Mouse (Mus musculus) spleen, adult 2 months (tissue): Measurements from ENCODE around the gene Gm26920. TPM values are rescaled to one million over a fixed set of nuclear protein-coding genes. Genes with fewer than 3 reads are reported as not detected.

ENCODE experiments used
- DNase-seq, 2 experiments: peaks; one replicate each; pipeline versions ENCODE4 v3.0.0 to v3.0.0-alpha.2; 2012 to 2021; ENCODE audit warnings: low spot score in 2 of 2, low read depth in 1 of 2
- H3K27ac ChIP-seq: fragments of 200-500 bp; 2 replicates; pipeline ENCODE4 v1.5.1; 2012; ENCODE audit warnings: low read length, inconsistent platforms; ENCODE audit not compliant: insufficient read depth
- H3K27me3 ChIP-seq: fragments of 200-500 bp; 2 replicates; pipeline ENCODE4 v1.6.1; 2012; ENCODE audit warnings: mild to moderate bottlenecking, moderate library complexity, low read length, inconsistent platforms; ENCODE audit not compliant: control insufficient read depth, insufficient read depth
- H3K36me3 ChIP-seq: fragments of 200-500 bp; 2 replicates; pipeline ENCODE4 v1.6.1; 2012; ENCODE audit warnings: mild to moderate bottlenecking, low read length, inconsistent platforms; ENCODE audit not compliant: control insufficient read depth, insufficient read depth
- H3K4me1 ChIP-seq: fragments of 200-500 bp; 2 replicates; pipeline ENCODE4 v1.6.1; 2011; ENCODE audit warnings: inconsistent platforms; ENCODE audit not compliant: control insufficient read depth, insufficient read depth, insufficient read length
- H3K4me3 ChIP-seq: fragments of 200-500 bp; 2 replicates; pipeline ENCODE4 v1.5.1; 2011; ENCODE audit warnings: mild to moderate bottlenecking, inconsistent platforms; ENCODE audit not compliant: insufficient read depth, insufficient read length; ENCODE audit errors: extremely low read depth
- CTCF ChIP-seq: fragments of 200-500 bp; IDR thresholded peaks from 2 replicates; pipeline ENCODE4 v1.5.1; 2011; ENCODE audit warnings: mild to moderate bottlenecking, inconsistent platforms; ENCODE audit not compliant: insufficient read depth, insufficient read length, insufficient replicate concordance; ENCODE audit errors: extremely low read depth
- POLR2A ChIP-seq: fragments of 200-500 bp; IDR thresholded peaks from 2 replicates; pipeline ENCODE4 v1.6.1; 2011; ENCODE audit warnings: low read depth, low read length, inconsistent platforms
- WGBS: fragments of 180-500 bp; shearing (Covaris S2); methylation state at CpG from one replicate; pipeline ENCODE4 v1.1.7; 2018; 5-methylcytosine and 5-hydroxymethylcytosine counted together
- polyA plus RNA-seq: library from polyadenylated mRNA; depleted of rRNA; stranded (reverse); fragments of >200 nt; gene quantifications from 2 replicates; pipeline ENCODE4 v1.2.3, GENCODE M21; 2012

Gene Gm26920
- polyA plus RNA-seq, 1 experiment: not detected

DNA sequence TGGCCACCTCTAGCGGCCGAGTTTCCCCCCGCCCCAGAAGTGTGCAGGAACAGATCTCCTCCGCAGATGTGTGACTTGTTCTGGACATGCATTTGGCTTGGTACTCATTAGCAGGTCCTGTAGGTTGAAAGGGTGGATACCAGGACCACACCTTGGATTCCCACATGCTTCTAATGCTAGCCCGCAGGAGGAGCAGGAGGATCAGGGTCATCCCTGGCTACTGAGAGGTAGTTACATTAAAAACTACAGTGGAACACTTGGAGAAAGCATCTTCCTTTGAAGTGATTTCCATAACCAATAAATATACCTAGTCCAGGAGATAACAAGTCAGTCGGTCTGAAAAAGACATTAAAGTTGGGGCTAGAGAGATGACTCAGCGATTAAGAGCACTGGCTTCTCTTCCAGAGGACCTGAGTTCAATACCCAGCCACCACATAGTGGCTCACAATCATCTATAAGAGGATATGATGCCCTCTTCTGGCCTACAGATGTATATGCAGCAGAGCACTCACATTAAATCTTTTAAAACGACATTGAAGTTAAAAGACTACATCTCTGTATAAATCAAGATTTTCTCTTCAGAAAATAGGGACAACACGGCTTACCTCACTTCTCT is 868 bp upstream of the Gm26920 start:
- H3K27ac ChIP-seq: no peak overlapping the region
- WGBS: 5% methylated on average over 9 of the region's 9 CpGs
- peaks cover 2% of the 10 kb centered on the region; the same call in 1 of the 2 replicates for H3K4me1 ChIP-seq
- peak overlapping the region; percentile 40 for H3K4me3 ChIP-seq
- no peak for DNase-seq
- TF ChIP-seq CTCF: no peak
- TF ChIP-seq POLR2A: no peak
- no peaks in the 10 kb centered on the region for H3K36me3 ChIP-seq
- no peaks in the 10 kb centered on the region for H3K27me3 ChIP-seq

DNA sequence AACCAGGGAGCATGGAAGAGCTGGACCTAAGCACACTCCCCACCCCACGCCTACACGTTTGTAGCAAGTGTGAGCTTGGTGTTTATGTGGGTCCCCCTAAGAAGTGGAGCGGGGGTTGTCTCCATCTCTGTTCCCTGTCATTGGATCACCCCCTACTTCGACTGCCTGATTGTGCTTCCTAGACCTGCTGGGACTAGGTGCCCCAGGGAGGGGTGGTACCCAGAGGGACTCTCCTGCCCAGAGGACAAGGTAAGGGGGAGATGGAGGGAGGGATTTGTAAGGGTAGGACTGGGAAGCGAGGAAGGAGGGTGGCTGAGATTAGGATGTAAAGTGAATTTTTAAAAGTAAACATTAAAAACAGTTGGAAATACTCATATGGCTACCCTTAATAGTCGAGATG is 805 bp downstream of the Gm26920 start:
- Histone ChIP-seq H3K27ac (no peak overlapping the region), H3K4me3 (no peak overlapping the region), H3K27me3 (no peaks in the 10 kb centered on the region), H3K36me3 (peaks cover 3% of the 10 kb centered on the region), H3K4me1 (peaks cover 2% of the 10 kb centered on the region; the same call in 1 of the 2 replicates)
- no peak for DNase-seq
- no peak for TF ChIP-seq POLR2A
- TF ChIP-seq CTCF: no peak
- 35% methylated on average over 6 of the region's 6 CpGs for WGBS

DNA sequence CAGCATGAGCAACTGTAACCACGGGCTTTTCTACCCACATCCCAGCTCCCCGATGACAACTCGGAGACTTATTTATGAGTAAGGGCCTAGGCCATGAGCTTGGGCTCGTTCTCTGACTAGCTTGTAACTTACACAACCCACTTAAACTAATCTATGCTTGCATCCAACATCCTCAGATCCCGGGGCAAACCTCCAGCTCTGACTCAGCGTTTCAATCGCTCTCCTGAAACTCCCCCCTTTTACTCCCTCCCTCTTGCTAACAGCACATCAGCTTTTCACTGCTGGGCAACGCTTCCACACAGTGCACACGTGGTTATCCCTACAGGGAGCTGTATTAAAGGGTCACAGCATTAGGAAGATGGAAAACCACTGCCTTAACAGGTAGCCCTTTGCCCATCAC is 3.7 kb downstream of the Gm26920 start:
- Histone ChIP-seq H3K4me3 (no peak overlapping the region), H3K27ac (no peak overlapping the region), H3K4me1 (peaks cover 2% of the 10 kb centered on the region; the same call in 1 of the 2 replicates), H3K27me3 (no peaks in the 10 kb centered on the region), H3K36me3 (peaks cover 3% of the 10 kb centered on the region)
- 62% methylated on average over 9 of the region's 9 CpGs for WGBS
- TF ChIP-seq CTCF (no peak), POLR2A (no peak)
- no peak for DNase-seq

DNA sequence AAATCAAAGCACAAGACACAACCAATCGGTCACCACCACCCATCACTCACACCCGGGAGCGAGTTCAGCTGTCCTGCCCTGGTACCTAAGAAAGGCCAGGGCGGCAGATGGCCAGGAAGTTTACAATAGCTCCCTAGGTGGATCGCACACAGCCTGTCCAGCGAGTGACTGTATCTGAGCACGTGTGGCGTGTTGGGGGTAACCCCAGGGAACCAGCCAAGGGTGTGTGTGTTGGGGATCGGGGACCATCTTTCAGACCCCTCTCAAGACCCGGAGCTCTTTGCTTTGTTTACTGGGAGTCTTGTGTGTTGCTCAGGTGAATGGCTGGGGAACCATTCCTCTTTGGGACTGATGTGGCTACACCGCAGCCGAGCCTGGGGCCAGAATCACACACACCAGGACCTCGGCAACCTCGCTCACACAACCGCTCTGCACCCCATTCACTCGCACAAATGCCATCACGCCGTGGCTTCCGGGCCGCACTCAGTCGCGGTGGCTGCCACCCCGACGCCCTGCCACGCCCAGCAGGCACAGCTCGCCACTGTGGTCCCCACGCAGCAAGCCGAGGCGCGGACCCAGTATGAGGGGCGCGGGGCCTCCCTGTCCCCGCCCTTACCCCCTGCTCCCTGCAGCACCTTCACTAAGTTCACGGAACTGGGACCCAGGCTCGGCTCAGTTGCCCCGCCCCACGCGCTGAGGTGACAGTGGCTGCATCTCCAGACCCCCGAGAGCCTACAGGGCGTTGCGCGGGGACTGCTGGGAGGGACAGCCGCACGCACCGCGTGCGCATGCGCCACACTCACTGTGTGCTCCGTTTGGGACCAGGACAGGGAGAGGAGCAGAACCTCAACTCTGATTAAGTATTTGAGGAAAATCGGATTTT is 17.8 kb downstream of the Gm26920 start, which contains the start of gene Zfp82:
Zfp82 (minus strand) TSS at position 755 of the 883 bp plus-strand sequence.
- H3K27me3 ChIP-seq: no peaks in the 10 kb centered on the region
- peaks cover 2% of the 10 kb centered on the region; the same call in 1 of the 2 replicates for H3K4me1 ChIP-seq
- H3K27ac ChIP-seq: peak within 1 kb of the TSS; percentile 86
- peak in 1 of 2 experiments; percentile 82 for DNase-seq
- WGBS: 1% methylated on average over 50 of the region's 50 CpGs
- peaks cover 5% of the 10 kb centered on the region for H3K36me3 ChIP-seq
- peak within 1 kb of the TSS; percentile 99 for H3K4me3 ChIP-seq
- TF ChIP-seq CTCF: no peak
- TF ChIP-seq POLR2A: peak; percentile 52

DNA sequence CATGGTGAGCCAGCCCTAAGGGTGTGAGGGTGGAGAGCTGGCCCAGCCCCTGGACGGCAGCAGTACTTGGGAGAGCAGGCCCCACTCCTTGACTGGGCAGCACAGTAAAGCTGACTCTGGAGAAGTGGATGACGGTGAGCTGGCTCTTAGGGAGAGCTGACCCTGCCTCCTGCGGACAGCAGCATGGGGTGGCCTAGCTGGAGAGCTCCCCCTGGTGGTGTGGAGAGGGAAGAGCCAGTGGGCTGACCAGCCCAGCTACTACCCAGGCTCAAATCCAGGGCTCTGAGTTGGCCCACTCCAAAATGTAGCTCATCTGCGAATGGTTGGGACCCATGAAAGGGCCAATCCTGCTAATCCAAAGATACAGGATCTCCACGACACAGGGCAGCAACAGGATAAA is 25.6 kb downstream of the Gm26920 start:
- H3K36me3 ChIP-seq: peaks cover 16% of the 10 kb centered on the region
- no peak overlapping the region for H3K27ac ChIP-seq
- no peaks in the 10 kb centered on the region for H3K27me3 ChIP-seq
- WGBS: 87% methylated on average over 5 of the region's 5 CpGs
- no peak for TF ChIP-seq CTCF
- no peak for TF ChIP-seq POLR2A
- no peak overlapping the region for H3K4me3 ChIP-seq
- no peaks in the 10 kb centered on the region for H3K4me1 ChIP-seq
- no peak for DNase-seq

DNA sequence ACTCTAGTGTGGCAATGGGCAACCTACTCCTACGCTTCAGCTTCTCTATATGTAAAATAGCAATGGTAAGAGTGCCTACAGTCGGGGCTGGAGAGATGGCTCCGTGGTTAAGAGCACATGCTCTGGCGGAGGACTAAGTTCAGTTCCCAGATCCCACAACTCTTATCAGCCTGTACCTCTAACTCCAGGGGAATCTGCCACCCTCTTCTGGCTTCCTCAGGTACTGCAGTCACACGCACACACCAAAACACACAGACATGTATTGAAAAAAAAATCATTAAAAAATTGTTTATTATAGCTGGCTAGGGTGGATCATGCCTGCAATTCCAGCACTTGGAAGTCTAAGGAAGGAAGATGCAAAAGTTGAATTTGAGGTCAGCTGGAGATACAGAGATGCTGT is 27.7 kb downstream of the Gm26920 start:
- Histone ChIP-seq H3K36me3 (peaks cover 19% of the 10 kb centered on the region), H3K27me3 (no peaks in the 10 kb centered on the region), H3K27ac (no peak overlapping the region), H3K4me1 (no peaks in the 10 kb centered on the region), H3K4me3 (no peak overlapping the region)
- DNase-seq: no peak
- 90% methylated on average over 5 of the region's 5 CpGs for WGBS
- TF ChIP-seq POLR2A: no peak
- TF ChIP-seq CTCF: no peak
